Mouse (Mus musculus): Measurements from ENCODE around the gene Otud7a. TPM values are rescaled to one million over a fixed set of nuclear protein-coding genes. Genes with fewer than 3 reads are reported as not detected.

Gene Otud7a
- 0.14 and 0.15 TPM in 2 replicates for polyA plus RNA-seq (2012; rRNA removed)

GRCm38 (mm10) chr7:63444484-63445345 is at the start of gene Otud7a:
Gene Otud7a, plus strand, starts transcription at chr7:63444751.
- no peak for DNase-seq (ENCODE audit: low spot score)

- DNase-seq (ENCODE audit: low spot score) = no peak
These were observed 38.6 kb upstream of the Otud7a start for GRCm38 (mm10) chr7:63405988-63406387.

- no peak for DNase-seq (ENCODE audit: low spot score)
These were observed 772 bp downstream of the Otud7a start for GRCm38 (mm10) chr7:63445346-63445700.

- no peak for DNase-seq (ENCODE audit: low spot score)
These were observed 2.4 kb downstream of the Otud7a start for GRCm38 (mm10) chr7:63446951-63447350.

- no peak for DNase-seq (ENCODE audit: low spot score)
These were observed 10.7 kb downstream of the Otud7a start for GRCm38 (mm10) chr7:63455228-63455627.

GRCm38 (mm10) chr7:63462234-63462633 is 17.7 kb downstream of the Otud7a start:
- no peak for DNase-seq (ENCODE audit: low spot score)

GRCm38 (mm10) chr7:63462684-63463083 is 18.1 kb downstream of the Otud7a start:
- DNase-seq (ENCODE audit: low spot score) = no peak

GRCm38 (mm10) chr7:63466729-63467128 is 22.2 kb downstream of the Otud7a start:
- DNase-seq (ENCODE audit: low spot score) = no peak

- no peak for DNase-seq (ENCODE audit: low spot score)
These were observed 23.7 kb downstream of the Otud7a start for GRCm38 (mm10) chr7:63468258-63468657.

GRCm38 (mm10) chr7:63483091-63483490 is 38.5 kb downstream of the Otud7a start:
- DNase-seq (ENCODE audit: low spot score) = no peak

GRCm38 (mm10) chr7:63497051-63497547 is 52.5 kb downstream of the Otud7a start:
- DNase-seq (ENCODE audit: low spot score) = no peak

GRCm38 (mm10) chr7:63504202-63504601 is 59.7 kb downstream of the Otud7a start:
- DNase-seq (ENCODE audit: low spot score) = no peak

- no peak for DNase-seq (ENCODE audit: low spot score)
These were observed 63.5 kb downstream of the Otud7a start for GRCm38 (mm10) chr7:63508079-63508478.

GRCm38 (mm10) chr7:63509825-63510224 is 65.3 kb downstream of the Otud7a start:
- DNase-seq (ENCODE audit: low spot score) = no peak

GRCm38 (mm10) chr7:63511458-63511857 is 66.9 kb downstream of the Otud7a start:
- no peak for DNase-seq (ENCODE audit: low spot score)

- DNase-seq (ENCODE audit: low spot score) = no peak
These were observed 68.0 kb downstream of the Otud7a start for GRCm38 (mm10) chr7:63512561-63512960.

GRCm38 (mm10) chr7:63516141-63516895 is 71.8 kb downstream of the Otud7a start:
- DNase-seq (ENCODE audit: low spot score) = no peak

- DNase-seq (ENCODE audit: low spot score) = no peak
These were observed 75.7 kb downstream of the Otud7a start for GRCm38 (mm10) chr7:63520299-63520698.

GRCm38 (mm10) chr7:63522403-63522802 is 77.9 kb downstream of the Otud7a start:
- no peak for DNase-seq (ENCODE audit: low spot score)

GRCm38 (mm10) chr7:63523051-63523450 is 78.5 kb downstream of the Otud7a start:
- DNase-seq (ENCODE audit: low spot score) = no peak

GRCm38 (mm10) chr7:63540293-63540692 is 95.7 kb downstream of the Otud7a start:
- no peak for DNase-seq (ENCODE audit: low spot score)

GRCm38 (mm10) chr7:63554457-63554856 is 109.9 kb downstream of the Otud7a start:
- no peak for DNase-seq (ENCODE audit: low spot score)

- no peak for DNase-seq (ENCODE audit: low spot score)
These were observed 111.8 kb downstream of the Otud7a start for GRCm38 (mm10) chr7:63556324-63556723.

Data from urinary bladder, adult 2 months (tissue).